Mouse (Mus musculus) retina, adult 2 months (tissue): ENCODE data around the gene Myrf.

Source experiments
- DNase-seq: peaks from one replicate; pipeline ENCODE4 v3.0.0-alpha.2; 2012; ENCODE audit warnings: low read depth, low spot score

The Myrf gene

DNA sequence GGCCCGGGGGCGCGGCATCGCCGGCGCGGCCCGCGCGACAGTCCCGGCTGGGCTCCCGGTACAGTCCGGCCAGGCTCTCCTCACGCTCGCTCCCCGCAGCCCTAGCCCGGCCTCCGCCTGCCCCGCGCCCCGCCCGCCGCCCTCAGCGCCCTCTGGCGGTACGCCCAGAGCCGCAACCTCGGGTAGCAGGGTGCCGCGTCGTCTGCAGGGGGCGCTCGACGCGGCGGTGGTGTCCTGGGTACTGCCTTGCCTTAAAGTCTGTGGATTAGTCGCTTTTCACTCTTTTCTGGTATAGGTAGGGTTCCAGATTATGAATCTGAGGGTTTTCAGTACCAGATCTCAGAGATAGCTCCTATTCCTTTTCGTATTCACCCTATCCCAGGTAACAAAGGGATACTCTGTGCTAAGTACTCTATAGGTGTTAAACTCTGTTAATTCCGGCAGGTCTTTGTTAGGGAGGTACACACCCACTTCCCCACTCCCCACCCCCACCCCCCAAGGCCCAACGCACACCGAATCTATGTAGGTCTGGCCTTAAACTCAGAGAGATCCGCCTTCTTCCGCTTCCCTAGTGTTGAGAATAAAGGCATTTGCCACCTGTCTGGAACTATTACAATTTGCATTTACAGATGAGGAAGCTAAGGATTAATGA lies at the start of gene Myrf:
Myrf (minus strand) TSS at position 95 of the 652 bp plus-strand sequence.
- peak; percentile 28 for DNase-seq

DNA sequence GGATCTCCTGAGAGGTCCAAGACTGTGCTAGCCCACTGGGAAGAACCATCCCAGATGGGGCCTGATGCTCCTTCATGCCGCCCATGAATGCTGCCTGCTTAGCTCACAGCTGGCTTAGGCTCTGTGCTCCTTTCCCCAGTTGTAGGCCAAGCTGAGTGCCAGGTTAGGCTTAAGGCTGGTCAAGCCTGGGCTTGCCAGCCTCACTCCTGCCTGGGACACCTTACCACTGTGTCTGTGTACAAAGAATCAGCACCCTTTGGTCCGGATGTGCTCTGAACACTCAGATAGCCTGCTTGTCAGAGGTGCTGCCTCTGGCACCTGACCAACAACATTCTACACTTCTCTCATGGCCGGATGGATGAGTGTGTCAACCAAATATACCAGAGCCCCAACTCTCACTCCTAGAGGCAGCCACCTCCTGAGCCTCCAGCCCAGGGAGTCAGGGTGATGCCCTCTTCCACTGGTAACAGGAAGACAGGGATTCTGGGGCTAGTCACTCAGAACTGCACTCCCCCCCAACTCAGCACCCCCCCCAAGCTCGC lies 49.1 kb upstream of the Myrf start:
- no peak for DNase-seq

GRCm38 (mm10) chr19:10288125-10289040 lies 47.8 kb upstream of the Myrf start:
- DNase-seq: no peak

DNA sequence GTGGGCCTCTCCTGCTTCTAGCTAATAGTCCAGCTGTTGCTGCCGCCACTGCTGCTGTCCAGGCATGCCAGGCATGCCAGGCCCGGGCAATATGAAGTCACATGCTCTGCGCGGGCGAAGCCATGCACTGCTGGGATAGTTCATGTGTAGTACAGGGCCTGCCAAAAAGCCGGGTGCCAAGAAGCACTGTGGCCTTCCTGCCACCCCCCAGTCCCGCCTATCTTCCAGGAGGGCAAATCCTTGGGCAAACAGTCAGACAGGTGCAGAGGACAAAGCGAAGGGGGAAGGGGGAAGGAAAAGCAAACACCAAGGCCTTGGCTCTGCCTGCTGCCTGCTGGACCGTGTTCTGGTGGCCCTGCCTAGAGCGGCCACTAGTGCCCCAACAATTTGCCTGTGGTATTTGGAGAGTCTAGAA lies 45.9 kb upstream of the Myrf start:
- no peak for DNase-seq

DNA sequence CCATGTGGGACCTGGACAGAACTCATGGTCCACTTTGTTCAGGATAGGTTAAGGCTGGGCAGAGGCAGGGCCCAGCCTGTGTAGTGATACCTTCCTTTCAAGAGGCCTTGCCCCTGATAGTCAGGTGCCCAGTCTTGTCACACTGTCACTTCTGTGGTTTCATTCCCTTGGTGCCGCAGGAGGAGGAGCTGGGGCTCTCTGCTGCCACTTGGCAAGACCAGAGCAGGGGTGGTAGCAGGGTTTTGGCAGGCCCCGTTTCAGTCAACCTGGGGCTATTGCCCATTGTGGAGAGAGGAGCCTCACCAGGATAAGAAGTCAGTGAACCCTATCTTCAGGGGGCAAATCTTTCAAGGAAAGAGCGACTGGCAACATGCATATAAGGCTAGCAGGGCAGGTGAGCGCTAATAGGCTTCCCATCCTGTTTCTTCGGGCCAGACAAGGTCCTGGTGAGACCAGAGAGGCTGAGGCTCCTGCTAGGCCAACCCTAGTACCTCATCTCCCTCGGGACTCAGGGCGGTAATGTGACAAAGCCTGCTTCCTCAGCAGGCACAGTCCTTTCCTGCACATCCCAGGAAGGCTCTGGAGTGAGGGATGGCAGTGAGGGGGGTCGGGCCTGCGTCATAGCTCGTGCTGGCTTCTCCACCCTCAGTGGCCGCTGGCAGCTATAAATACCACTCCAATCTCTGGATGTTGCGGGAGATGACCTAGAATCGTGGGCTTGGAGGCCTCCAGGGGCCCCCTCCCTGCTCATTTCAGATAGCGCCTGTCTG lies 40.4 kb upstream of the Myrf start:
- peak; percentile 32 for DNase-seq

- no peak for DNase-seq
Observed at GRCm38 (mm10) chr19:10279668-10280067, 39.1 kb upstream of the Myrf start.

DNA sequence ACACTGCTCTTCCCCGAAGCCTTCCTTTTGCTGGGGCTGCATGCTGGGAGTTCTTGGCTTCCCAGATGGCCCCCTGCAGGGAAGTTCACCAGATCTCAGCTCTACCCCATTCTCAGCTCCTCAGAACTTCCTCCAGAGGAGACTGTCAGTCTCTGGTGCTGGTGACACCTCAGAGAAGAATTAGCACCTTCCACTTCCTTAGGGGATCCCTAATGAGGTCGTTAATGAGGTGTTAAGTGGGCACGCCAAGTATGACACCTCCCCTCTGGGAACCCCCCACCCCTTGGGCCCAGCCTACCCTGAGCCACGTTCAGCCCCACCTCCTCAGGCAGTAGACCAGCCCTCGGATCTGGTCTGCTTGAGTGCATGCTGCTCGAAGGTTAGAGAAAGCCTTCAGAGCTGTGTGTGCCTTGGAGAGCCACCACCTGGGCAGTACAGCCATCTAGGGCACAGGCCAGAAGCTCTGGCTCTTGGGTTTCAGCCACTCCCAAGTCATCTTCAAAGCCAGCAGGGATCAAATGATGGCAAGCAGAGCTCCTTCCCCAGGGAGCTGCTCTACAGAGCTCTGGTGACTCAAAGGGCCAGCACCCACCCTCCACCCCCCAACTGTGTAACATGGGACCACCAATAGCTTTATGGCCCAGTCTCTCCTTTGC lies 38.2 kb upstream of the Myrf start:
- DNase-seq: no peak

DNA sequence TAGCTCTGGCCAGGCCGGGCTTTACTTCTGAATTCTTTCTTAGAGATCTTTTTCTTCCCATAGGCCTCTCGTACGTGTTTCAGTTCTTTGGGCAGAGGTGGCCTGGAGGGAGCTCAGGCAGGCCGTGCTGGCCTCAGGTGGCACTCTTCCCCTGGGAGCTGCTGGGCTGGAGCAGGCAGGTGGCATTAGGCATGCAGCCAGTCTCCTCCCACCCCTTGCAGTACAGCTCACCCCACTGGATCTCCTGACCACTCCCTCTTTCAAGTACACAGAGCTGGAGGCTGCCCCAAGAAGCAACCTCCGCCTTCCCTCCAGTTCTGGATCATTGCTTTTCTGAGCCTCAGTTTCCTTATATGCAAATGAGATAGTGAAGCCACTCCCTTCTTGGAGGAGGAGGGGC lies 37.2 kb upstream of the Myrf start:
- no peak for DNase-seq

DNA sequence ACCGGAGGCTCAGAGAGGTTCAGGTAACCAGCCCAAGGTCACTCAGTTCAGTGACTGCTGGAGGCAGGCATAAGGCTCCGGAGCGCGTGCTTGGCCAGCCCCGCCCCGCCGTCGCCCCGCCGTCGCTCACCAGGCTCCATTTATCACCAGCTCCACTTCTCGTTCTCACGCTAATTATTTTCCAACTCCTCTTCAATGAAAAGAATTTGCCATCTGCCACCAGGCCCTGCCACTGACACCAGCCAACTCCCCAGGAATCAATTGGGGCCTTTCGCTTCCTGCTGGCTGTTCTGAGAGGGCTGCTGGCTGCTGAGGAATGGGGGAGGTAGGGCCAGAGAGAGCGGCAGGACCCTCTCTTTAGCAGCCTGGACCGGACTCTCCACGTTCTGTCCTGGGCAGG lies 36.8 kb upstream of the Myrf start:
- DNase-seq: no peak

DNA sequence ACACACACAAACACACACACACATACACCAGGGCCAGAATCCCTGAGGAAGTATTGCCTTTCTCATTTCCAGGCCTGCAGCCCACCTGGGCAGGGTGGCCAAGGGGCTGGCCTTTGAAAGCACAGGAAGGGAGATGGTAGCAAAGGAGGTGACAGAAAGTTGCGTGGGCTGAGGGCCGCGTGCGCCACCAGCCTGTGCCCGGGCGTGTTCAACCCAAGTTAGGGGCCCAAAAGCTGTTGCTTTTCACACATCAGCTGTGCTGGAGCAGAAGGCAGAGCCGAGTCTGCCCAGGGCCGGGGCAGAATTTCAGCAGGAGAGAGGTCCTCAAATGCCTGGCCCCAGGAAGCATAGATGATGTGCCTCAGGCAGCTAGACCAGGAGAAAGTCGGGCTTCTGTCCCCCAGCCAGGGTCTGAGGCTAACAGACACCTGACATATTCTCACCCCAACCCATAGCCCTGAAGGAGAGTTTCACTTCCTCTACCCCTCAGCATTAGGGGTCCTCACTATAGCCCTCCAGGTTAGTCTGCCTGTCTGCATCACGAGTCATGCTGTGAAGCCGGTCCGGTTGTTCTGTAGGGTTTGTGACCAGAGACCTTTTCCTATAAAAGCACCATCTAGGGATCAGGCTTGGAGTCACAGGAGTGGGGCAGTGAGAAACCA lies 36.1 kb upstream of the Myrf start:
- DNase-seq: no peak

- DNase-seq: no peak
Observed at GRCm38 (mm10) chr19:10274056-10274455, 33.5 kb upstream of the Myrf start.

- DNase-seq: no peak
Observed at GRCm38 (mm10) chr19:10272746-10273145, 32.2 kb upstream of the Myrf start.

DNA sequence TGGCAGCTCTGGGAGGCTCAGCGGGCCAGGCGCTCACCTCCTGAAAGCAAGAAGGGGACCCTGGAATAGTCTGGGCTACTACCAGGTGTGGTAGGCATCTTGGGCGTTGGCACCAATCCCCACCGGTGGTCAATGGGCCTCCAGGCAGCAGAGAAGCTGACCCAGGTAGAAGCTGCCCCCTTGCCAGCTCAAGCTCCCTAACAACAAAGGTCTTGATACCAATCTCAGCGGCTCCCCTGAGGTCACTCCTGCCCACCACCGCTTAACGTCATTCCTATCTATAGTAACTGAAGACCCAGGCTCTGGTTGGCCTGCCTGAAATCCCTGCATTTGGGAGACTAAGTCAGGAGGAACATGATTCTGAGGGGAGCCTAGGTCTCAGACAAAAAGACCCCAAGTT lies 31.0 kb upstream of the Myrf start:
- DNase-seq: no peak

DNA sequence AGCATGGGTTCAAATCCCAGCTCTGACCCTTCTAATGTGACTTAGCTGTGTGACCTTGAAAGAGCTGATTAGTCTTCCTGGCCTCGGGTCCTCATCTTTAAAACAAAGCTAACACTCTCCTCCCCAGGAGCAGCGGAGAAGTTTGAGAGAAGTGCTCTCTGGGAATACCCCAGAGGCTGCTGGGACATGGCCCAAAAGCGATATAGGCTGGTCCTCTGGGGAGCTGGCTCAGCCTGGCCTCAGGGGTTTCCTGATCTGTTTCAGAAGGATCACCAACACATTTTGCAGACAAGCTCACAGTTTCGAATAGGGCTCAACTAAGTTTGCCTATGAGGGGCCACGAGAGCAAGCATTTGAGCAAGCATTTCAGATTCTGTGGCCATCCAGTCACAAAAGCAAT lies 29.8 kb upstream of the Myrf start:
- DNase-seq: no peak

- no peak for DNase-seq
Observed at GRCm38 (mm10) chr19:10268851-10269250, 28.3 kb upstream of the Myrf start.

DNA sequence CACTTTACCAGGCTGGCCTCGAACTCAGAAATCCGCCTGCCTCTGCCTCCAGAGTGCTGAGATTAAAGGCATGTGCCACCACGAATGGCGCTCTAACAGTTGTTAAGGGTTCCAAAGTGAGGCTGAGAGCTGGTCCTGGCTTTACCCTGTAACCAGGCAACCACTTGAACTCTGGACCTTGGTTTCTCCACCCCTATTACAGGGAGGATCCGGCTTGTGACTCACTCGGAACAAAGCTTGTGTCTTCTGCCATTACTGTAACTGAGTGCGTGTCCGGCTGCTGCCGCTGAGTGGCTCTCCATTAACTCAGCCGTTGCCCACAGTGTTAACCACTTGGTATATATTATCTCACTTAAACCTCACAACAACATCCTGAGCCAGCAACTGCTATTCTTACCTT lies 27.4 kb upstream of the Myrf start:
- no peak for DNase-seq

DNA sequence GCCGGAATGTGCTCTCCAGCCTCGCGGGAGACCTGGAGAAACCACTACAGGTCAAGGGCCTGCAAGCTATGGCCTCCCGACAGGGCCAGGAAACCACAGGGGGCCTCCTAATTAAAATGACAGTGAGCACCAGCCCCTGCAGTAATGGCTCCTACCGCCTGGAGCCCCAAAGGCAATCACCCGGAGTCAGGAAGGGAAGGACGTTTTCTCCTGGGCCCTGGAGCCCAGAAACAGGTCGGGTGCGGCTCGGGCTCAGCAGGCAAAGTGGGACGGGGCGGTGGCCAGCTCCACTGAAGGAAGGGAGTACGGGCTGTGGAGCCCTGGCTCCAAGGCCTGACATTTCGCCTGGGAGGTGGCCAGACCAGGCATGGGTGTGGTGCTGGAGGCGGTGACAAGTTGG lies 26.5 kb upstream of the Myrf start:
- DNase-seq: no peak

DNA sequence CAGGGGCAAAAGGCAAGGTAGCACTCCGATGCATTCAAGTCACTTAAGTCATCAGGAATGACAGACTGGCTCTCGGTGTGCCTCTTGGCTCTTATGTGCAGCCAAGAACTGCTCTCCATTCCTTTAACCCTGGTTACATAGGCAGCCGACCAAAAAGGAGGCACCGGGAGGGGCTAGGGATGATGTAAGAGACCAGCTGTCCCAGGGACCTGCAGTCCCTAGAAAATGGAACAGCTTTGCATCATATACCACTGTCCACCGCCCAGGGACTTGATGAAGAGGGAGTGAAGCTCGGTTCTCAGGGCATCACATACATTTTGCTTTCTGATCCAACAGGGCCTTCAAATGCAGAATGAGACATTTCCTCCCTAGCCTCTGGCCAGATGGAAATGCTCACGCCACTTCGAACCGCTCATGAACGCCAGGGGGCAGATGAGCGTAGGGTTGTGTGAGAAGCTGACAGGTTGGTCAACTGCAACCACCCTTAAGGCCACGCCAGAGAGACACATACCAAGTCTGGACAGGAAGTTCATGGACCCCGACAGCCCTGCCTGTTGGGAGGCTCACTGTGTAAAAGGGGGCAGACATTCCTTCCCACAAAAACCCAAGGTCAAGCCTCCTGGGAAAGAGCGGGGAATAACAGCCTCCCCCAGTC lies 25.8 kb upstream of the Myrf start:
- peak; percentile 25 for DNase-seq

DNA sequence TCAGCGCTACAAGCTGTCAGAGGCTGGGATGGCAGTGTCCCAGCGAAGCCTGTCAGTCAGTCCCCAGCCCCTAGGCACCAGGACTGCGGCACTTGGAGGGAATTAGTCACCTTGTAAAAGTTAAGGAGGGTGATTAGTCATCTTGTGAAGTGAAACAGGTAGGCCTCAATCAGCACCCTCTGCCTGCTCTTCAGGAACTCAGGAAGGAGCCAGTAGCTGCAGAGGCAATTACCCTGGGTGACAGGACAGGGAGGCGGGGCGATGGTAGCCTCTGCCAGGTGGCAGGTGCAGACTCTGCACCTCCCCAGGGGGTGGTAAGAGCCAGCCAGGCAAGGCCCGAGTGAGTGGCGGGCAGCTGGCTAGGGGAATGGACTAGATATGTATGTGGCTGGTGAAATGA lies 20.8 kb upstream of the Myrf start:
- no peak for DNase-seq

DNA sequence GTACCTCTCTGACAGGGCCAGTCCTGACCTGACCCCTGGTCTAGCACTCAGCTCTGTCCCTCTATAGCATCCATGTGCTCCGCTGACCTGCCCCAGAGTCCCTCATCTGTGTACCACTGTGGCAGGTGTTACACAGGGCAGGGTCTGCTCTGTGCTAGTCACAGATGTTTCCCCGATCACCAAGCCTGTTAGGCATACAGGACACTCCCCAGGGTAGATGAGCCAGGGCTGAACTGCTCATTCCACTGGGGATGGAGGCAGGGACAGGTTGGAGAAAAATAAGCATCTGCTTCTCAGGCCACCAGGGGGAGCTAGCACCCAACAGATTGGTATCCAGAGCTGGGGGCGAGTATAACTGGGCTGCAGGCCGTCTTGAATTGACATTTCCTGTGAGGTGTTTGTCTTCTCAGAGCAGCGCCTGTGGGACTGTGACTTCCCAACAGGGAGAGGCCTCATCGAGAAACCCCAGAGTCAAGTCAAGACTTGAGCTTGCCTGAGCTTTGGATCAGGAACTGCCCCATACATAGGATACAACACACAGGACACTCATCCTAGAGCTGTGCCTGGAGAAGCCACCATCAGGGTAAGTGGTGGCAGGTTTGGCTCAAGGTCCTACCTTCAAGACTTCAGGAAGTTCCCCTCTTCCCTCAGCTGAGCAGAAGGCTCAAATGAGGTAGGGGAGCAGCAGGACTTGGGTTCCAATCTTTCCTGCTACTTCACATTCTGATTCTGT lies 17.9 kb upstream of the Myrf start:
- peak; percentile 52 for DNase-seq
